Mouse (Mus musculus): ENCODE data around the gene Gpr135. TPM values are rescaled to one million over a fixed set of nuclear protein-coding genes. Genes with fewer than 3 reads are reported as not detected.

Gpr135 gene
- polyA plus RNA-seq, 1 experiment from 2014 or later: 0.34 TPM

DNA sequence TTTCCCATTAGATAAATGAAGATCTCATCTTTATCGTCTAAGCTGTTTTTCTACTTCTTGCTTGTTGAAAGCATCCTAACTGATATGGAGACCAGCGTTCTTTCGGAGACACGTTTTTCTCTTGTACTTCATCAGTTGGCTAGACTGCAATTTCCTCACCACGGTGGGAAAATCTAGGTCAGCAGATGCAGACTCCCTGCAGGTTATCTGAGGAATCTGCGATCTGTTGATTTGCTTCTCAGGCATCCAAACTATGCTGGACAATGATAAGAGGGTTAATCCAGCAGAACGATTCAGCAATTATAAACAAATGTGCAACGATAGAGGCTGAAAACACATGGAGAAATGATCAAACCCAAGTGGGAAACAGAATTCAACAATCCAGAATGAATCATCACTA, 31.4 kb downstream of the Gpr135 start:
- ATAC-seq (replicated peaks; ENCODE audit: insufficient number of reproducible peaks, low FRiP score, low TSS enrichment): no peak
- no peak overlapping the region for H3K9ac ChIP-seq (ENCODE audit: low read depth, low read length)
- no peak overlapping the region for H3K27ac ChIP-seq (ENCODE audit: low read depth, low read length)
- no peak overlapping the region for H3K4me2 ChIP-seq
- no peaks in the 10 kb centered on the region for H3K9me3 ChIP-seq (replicated peaks; ENCODE audit: control insufficient read depth, low read length)
- no peak overlapping the region for H3K4me3 ChIP-seq (ENCODE audit: low read depth, low read length)
- no peaks in the 10 kb centered on the region for H3K27me3 ChIP-seq (ENCODE audit: control insufficient read depth, insufficient read depth, low read length)
- no peaks in the 10 kb centered on the region for H3K36me3 ChIP-seq (ENCODE audit: control insufficient read depth, insufficient read depth, low read length)
- peaks cover 21% of the 10 kb centered on the region for H3K4me1 ChIP-seq (ENCODE audit: control insufficient read depth, insufficient read depth, low read length)
- 24% methylated on average over 8 of the region's 8 CpGs for WGBS (ENCODE audit: insufficient replicate concordance)

DNA sequence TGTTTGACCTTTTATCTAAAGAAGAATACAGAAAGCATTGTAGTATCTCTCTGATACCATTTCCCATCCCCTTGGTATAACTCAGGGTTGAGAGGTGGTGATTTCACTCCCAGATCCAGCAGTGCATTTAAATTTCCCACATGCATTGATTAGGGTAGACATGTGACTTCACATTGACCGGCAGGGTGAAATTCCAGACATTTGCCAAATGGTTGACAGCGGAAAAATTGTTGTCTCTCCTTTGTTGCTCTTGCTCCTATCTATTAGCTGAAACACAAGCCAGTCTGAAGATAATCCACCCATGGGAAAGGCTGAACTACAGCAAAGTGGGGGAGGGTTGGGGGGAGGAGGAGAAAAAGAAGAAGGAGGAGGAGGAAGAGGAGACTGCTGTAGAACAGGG, 32.1 kb downstream of the Gpr135 start:
- 14% methylated on average over 2 of the region's 2 CpGs for WGBS (ENCODE audit: insufficient replicate concordance)
- H3K27ac ChIP-seq (ENCODE audit: low read depth, low read length): no peak overlapping the region
- no peak for ATAC-seq (replicated peaks; ENCODE audit: insufficient number of reproducible peaks, low FRiP score, low TSS enrichment)

DNA sequence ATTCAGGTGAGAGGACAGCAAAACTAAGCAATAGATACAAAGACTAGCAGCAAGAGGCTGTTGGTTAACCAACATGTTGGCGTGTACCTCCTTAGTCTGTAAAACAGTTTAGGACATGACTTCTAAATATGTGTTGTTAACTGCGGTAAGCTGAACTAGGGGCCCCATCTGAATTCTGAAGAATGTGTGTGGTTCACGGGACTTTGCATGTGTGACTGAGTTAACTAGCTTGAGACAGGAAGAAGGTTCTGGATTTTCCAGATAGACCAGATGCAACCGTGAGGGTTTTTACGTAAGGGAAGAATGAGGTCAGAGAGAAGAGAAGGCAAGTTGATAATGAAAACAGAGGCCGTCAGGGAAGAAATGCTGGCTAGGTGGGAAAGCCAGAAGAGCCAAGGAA, 33.9 kb downstream of the Gpr135 start:
- WGBS (ENCODE audit: insufficient replicate concordance): 62% methylated on average over 6 of the region's 6 CpGs
- Histone ChIP-seq H3K4me1 (ENCODE audit: control insufficient read depth, insufficient read depth, low read length) (peaks cover 21% of the 10 kb centered on the region), H3K36me3 (ENCODE audit: control insufficient read depth, insufficient read depth, low read length) (no peaks in the 10 kb centered on the region), H3K27me3 (ENCODE audit: control insufficient read depth, insufficient read depth, low read length) (no peaks in the 10 kb centered on the region), H3K4me3 (ENCODE audit: low read depth, low read length) (no peak overlapping the region), H3K9ac (ENCODE audit: low read depth, low read length) (no peak overlapping the region), H3K4me2 (no peak overlapping the region), H3K27ac (ENCODE audit: low read depth, low read length) (no peak overlapping the region), H3K9me3 (replicated peaks; ENCODE audit: control insufficient read depth, low read length) (no peaks in the 10 kb centered on the region)
- no peak for ATAC-seq (replicated peaks; ENCODE audit: insufficient number of reproducible peaks, low FRiP score, low TSS enrichment)

More for the DNA sequence above, 32.1 kb downstream of the Gpr135 start:
- Histone ChIP-seq H3K9me3 (replicated peaks; ENCODE audit: control insufficient read depth, low read length) (no peaks in the 10 kb centered on the region), H3K9ac (ENCODE audit: low read depth, low read length) (no peak overlapping the region), H3K4me3 (ENCODE audit: low read depth, low read length) (no peak overlapping the region), H3K27me3 (ENCODE audit: control insufficient read depth, insufficient read depth, low read length) (no peaks in the 10 kb centered on the region), H3K4me2 (no peak overlapping the region), H3K4me1 (ENCODE audit: control insufficient read depth, insufficient read depth, low read length) (peaks cover 21% of the 10 kb centered on the region), H3K36me3 (ENCODE audit: control insufficient read depth, insufficient read depth, low read length) (no peaks in the 10 kb centered on the region)

DNA sequence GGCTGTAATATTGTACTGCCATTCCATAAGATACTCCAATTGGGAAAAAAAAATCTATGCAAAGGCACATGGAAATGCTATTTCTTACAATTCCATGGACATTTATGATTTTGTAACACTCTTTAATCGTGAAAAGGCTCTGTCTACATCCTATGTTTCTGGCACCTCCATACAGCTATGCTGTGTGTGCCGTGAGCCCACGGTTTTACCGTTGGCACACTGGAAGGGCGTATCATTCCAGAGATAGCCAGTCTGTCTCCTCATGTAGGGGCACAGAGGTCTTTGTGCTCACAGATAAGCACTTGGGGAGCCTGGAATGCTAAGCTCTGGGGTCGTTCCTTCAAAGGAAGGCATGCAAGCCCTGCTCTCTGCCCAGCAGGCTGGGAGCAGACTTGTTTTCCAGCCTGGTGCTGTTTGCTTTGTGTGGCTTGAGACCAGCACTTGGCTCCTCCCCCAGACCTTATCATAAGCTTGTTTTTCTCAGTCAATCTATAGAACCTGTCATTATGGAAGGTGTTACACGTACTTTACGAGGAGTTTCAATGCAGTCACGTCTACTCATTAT, 34.7 kb downstream of the Gpr135 start:
- Histone ChIP-seq H3K9ac (ENCODE audit: low read depth, low read length) (no peak overlapping the region), H3K4me2 (no peak overlapping the region), H3K9me3 (replicated peaks; ENCODE audit: control insufficient read depth, low read length) (no peaks in the 10 kb centered on the region), H3K4me3 (ENCODE audit: low read depth, low read length) (no peak overlapping the region), H3K36me3 (ENCODE audit: control insufficient read depth, insufficient read depth, low read length) (no peaks in the 10 kb centered on the region), H3K27me3 (ENCODE audit: control insufficient read depth, insufficient read depth, low read length) (no peaks in the 10 kb centered on the region), H3K4me1 (ENCODE audit: control insufficient read depth, insufficient read depth, low read length) (peaks cover 21% of the 10 kb centered on the region), H3K27ac (ENCODE audit: low read depth, low read length) (peak overlapping the region; percentile 62; the same call in 1 of the 2 replicates)
- WGBS (ENCODE audit: insufficient replicate concordance): 23% methylated on average over 9 of the region's 9 CpGs
- ATAC-seq (replicated peaks; ENCODE audit: insufficient number of reproducible peaks, low FRiP score, low TSS enrichment): no peak

DNA sequence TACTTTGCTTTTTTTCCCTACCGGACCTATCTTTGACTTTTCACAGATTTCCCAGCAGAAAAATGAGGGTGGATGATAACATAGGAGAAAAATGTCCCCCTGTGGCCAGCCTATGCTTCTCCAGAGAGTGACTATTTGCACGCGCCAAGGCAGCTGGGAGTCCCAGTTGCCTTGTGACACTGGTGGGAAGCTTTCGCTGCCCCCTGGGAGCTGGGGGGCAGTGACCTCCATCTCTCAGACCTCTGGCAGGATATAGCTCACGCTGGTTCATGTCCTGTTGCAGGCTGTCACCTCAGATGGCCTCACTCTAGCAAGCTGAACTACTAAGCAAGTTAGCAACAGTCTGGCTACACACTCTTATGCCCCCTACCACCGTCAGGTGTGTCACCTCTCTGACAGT, 39.1 kb downstream of the Gpr135 start:
- no peaks in the 10 kb centered on the region for H3K27me3 ChIP-seq (ENCODE audit: control insufficient read depth, insufficient read depth, low read length)
- 69% methylated on average over 6 of the region's 6 CpGs for WGBS (ENCODE audit: insufficient replicate concordance)
- H3K36me3 ChIP-seq (ENCODE audit: control insufficient read depth, insufficient read depth, low read length): no peaks in the 10 kb centered on the region
- no peak for ATAC-seq (replicated peaks; ENCODE audit: insufficient number of reproducible peaks, low FRiP score, low TSS enrichment)
- H3K4me1 ChIP-seq (ENCODE audit: control insufficient read depth, insufficient read depth, low read length): peaks cover 7% of the 10 kb centered on the region; the same call in 1 of the 2 replicates
- no peaks in the 10 kb centered on the region for H3K9me3 ChIP-seq (replicated peaks; ENCODE audit: control insufficient read depth, low read length)
- H3K9ac ChIP-seq (ENCODE audit: low read depth, low read length): no peak overlapping the region
- no peak overlapping the region for H3K4me2 ChIP-seq
- no peak overlapping the region for H3K27ac ChIP-seq (ENCODE audit: low read depth, low read length)
- no peak overlapping the region for H3K4me3 ChIP-seq (ENCODE audit: low read depth, low read length)

DNA sequence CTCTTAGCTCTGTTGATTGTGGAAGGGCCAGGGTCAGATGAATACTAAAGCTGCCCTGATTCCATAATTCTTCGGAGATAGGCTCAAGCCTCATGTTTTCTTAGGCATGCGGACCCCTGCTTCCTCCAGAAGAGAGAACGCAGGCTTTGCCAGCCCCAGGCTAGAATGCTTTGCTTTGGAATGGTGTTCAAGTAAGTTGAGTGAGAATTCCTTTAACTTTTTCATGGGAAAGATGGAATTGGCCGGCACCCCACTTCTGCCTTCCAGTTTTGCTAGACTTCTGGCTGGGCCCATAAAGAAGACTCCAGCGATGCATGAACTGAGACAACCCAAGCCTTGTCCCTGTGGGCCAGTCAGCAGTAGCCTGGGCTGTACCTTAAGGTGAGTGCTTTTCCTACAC, 39.8 kb downstream of the Gpr135 start:
- Histone ChIP-seq H3K4me2 (no peak overlapping the region), H3K36me3 (ENCODE audit: control insufficient read depth, insufficient read depth, low read length) (no peaks in the 10 kb centered on the region), H3K4me3 (ENCODE audit: low read depth, low read length) (no peak overlapping the region), H3K27ac (ENCODE audit: low read depth, low read length) (no peak overlapping the region), H3K4me1 (ENCODE audit: control insufficient read depth, insufficient read depth, low read length) (peaks cover 2% of the 10 kb centered on the region; the same call in 1 of the 2 replicates), H3K27me3 (ENCODE audit: control insufficient read depth, insufficient read depth, low read length) (no peaks in the 10 kb centered on the region), H3K9me3 (replicated peaks; ENCODE audit: control insufficient read depth, low read length) (no peaks in the 10 kb centered on the region), H3K9ac (ENCODE audit: low read depth, low read length) (no peak overlapping the region)
- no peak for ATAC-seq (replicated peaks; ENCODE audit: insufficient number of reproducible peaks, low FRiP score, low TSS enrichment)
- 78% methylated on average over 5 of the region's 5 CpGs for WGBS (ENCODE audit: insufficient replicate concordance)

DNA sequence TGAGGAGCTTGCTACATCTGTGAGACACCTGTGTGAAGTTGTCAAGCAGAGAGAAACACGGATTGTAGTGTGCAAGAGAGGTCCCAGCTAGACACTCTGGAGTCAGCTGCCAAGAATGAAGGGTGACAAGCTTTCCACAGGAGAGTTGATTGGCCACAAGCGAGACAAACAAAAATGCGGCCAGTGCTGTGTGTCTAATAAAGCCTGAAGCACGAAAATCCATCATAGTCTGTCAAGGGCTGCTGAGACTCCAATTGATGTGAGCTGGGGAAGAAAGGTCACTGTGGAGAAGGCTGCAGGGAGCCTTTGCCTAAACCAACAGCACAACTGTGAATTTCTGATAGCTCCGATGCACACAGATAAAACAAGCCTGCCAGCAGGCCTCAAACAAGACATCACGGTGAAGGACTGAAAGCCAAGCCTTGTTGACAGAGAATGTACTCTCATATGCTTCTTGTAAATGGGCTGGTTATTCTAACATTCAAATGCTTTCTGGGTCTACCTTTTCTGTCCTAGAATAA, 45.6 kb downstream of the Gpr135 start:
- WGBS (ENCODE audit: insufficient replicate concordance): 47% methylated on average over 6 of the region's 6 CpGs
- Histone ChIP-seq H3K4me2 (no peak overlapping the region), H3K4me3 (ENCODE audit: low read depth, low read length) (no peak overlapping the region), H3K27me3 (ENCODE audit: control insufficient read depth, insufficient read depth, low read length) (no peaks in the 10 kb centered on the region), H3K27ac (ENCODE audit: low read depth, low read length) (no peak overlapping the region), H3K9me3 (replicated peaks; ENCODE audit: control insufficient read depth, low read length) (no peaks in the 10 kb centered on the region), H3K36me3 (ENCODE audit: control insufficient read depth, insufficient read depth, low read length) (no peaks in the 10 kb centered on the region), H3K9ac (ENCODE audit: low read depth, low read length) (no peak overlapping the region), H3K4me1 (ENCODE audit: control insufficient read depth, insufficient read depth, low read length) (peaks cover 14% of the 10 kb centered on the region)
- no peak for ATAC-seq (replicated peaks; ENCODE audit: insufficient number of reproducible peaks, low FRiP score, low TSS enrichment)

DNA sequence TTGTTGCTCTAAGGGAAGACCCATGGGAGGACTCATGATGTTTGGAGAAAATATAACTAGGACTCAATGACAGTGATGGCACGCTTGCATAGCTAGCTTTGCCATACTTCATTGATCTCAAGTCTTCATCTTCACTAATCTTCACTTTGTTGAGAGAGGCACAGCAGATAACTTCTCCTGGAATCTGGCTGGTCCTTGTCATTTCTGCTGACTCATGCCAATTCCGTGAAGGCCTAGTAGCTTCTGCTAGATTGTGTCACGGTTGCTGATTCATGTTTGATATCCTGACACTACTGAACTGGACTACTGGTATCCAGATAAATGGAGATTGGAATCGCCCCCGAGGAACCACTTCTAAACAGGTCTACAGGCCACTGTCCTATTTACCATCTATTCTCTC, 47.4 kb downstream of the Gpr135 start:
- no peak overlapping the region for H3K9ac ChIP-seq (ENCODE audit: low read depth, low read length)
- 91% methylated on average over 5 of the region's 5 CpGs for WGBS (ENCODE audit: insufficient replicate concordance)
- no peak for ATAC-seq (replicated peaks; ENCODE audit: insufficient number of reproducible peaks, low FRiP score, low TSS enrichment)

DNA sequence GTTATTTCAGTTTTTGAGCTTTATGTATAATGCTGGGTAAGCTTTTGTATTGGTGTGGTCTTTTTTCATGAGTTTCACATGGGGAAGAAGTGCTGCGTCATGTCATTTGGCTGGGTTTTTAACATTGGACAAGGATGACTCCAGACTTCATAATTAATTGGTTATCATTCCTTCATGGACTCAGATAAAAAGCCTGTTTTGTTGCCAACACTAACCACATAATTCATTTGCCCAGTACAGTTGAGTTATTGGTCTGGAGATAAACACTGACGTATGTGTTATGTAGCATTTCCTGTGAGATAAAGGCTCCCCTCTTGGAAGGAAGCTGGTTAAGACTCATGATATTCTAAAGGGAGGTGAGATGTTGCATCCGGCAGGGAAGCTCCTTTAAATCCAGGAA, 48.1 kb downstream of the Gpr135 start:
- 65% methylated on average over 3 of the region's 3 CpGs for WGBS (ENCODE audit: insufficient replicate concordance)
- Histone ChIP-seq H3K4me1 (ENCODE audit: control insufficient read depth, insufficient read depth, low read length) (peaks cover 17% of the 10 kb centered on the region), H3K9ac (ENCODE audit: low read depth, low read length) (no peak overlapping the region), H3K27ac (ENCODE audit: low read depth, low read length) (no peak overlapping the region), H3K4me3 (ENCODE audit: low read depth, low read length) (no peak overlapping the region), H3K27me3 (ENCODE audit: control insufficient read depth, insufficient read depth, low read length) (no peaks in the 10 kb centered on the region), H3K36me3 (ENCODE audit: control insufficient read depth, insufficient read depth, low read length) (no peaks in the 10 kb centered on the region), H3K9me3 (replicated peaks; ENCODE audit: control insufficient read depth, low read length) (no peaks in the 10 kb centered on the region), H3K4me2 (no peak overlapping the region)
- ATAC-seq (replicated peaks; ENCODE audit: insufficient number of reproducible peaks, low FRiP score, low TSS enrichment): no peak

More for the DNA sequence above, 47.4 kb downstream of the Gpr135 start:
- peaks cover 17% of the 10 kb centered on the region for H3K4me1 ChIP-seq (ENCODE audit: control insufficient read depth, insufficient read depth, low read length)
- H3K27me3 ChIP-seq (ENCODE audit: control insufficient read depth, insufficient read depth, low read length): no peaks in the 10 kb centered on the region
- no peaks in the 10 kb centered on the region for H3K36me3 ChIP-seq (ENCODE audit: control insufficient read depth, insufficient read depth, low read length)
- no peak overlapping the region for H3K27ac ChIP-seq (ENCODE audit: low read depth, low read length)
- H3K9me3 ChIP-seq (replicated peaks; ENCODE audit: control insufficient read depth, low read length): no peaks in the 10 kb centered on the region
- H3K4me3 ChIP-seq (ENCODE audit: low read depth, low read length): no peak overlapping the region
- no peak overlapping the region for H3K4me2 ChIP-seq

Measured in heart, embryonic 11.5 days (tissue).